In genomic region chr1:59229187-59229586, GRCm38 (mm10) we compare ENCODE assay signal across 12 mouse cellular contexts. TPM values are rescaled to one million over a fixed set of nuclear protein-coding genes. Genes with fewer than 3 reads are reported as not detected.
"Had no signal": no experiment of that assay in that cellular context is flagged by ENCODE, and none has a peak within 500 bp of the region (broad histone marks: within the 10 kb centered on the region; RNA-seq: fewer than 3 reads in every experiment).

No protein-coding gene starts in this region.

- H3K27ac ChIP-seq: left cerebral cortex, adult 2 months; limb, embryonic 10.5 days; liver, embryonic 15.5 days; neural tube, embryonic 15.5 days; stomach, postnatal 0 days had no signal

- H3K9me3 ChIP-seq: limb, embryonic 10.5 days; liver, embryonic 15.5 days; neural tube, embryonic 15.5 days had no signal

- H3K36me3 ChIP-seq: neural tube, embryonic 15.5 days had no signal

- H3K4me1 ChIP-seq: limb, embryonic 10.5 days had no signal

- H3K4me2 ChIP-seq: liver, embryonic 11.5 days; liver, embryonic 15.5 days; neural tube, embryonic 15.5 days had no signal

- H3K4me3 ChIP-seq: left cerebral cortex, adult 2 months; limb, embryonic 10.5 days; liver, embryonic 15.5 days; myocyte; neural tube, embryonic 15.5 days had no signal

- H3K27me3 ChIP-seq: liver, embryonic 15.5 days; neural tube, embryonic 15.5 days had no signal

- DNase-seq: lung, adult 2 months; lung, postnatal 36 days; midbrain, embryonic 14.5 days; thymus, postnatal 4 days had no signal

- ATAC-seq: lung, postnatal 0 days had no signal

- H3K9ac ChIP-seq: liver, embryonic 15.5 days; neural tube, embryonic 15.5 days had no signal

RNA-seq across cellular contexts. Expression of gene Cdk15, which starts 27.5 kb away (rescaled TPM):
- polyA plus RNA-seq: liver, embryonic 15.5 days; lung, adult 2 months had no signal
